11 mouse cellular contexts compared by ENCODE assay signal in the genomic region with DNA sequence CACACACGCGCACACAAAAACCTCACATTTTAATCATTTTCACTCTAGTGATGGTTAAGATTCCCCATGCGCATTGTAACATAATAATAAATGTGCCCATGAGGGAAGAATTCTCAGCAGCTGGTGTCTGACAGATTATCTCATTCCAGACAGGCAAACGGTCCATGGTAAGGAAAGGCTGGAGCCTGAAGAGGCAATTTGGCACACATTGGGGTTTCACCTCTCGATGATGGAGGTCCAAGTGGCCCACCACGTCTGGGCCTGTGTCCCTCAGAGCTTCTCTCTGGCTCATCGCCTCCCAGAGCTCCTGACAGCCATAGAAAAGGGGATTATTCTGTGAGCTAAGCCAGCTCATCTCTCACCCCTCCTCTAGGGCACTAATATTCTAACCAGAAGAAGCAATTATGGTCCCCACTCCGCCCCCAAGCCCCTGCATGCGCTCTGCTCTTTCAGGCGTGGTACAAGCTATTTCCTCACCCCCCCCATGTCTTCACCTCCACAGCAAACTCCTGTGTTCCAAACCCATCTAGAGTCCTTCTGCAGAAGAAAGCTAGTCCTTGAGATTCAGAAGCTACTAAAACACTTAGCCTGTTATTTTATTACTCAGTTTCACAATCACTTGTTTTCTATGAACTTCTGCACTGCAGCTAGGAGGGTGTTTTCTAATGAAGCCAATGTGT.
A peak's percentile ranks its signal among the peaks of the same experiment; 100 is the strongest.
DNase-seq lines count a peak whose midpoint lies in the region; ATAC-seq lines count a peak whose summit lies in the region.
"Had no signal": no experiment of that assay in that cellular context is flagged by ENCODE, and none has a peak within 500 bp of the region (broad histone marks: within the 10 kb centered on the region; RNA-seq: fewer than 3 reads in every experiment).

No protein-coding gene starts in this region.

- WGBS in forebrain, embryonic 16.5 days = 24% methylated on average over 10 of the region's 10 CpGs
- 23% methylated on average over 10 of the region's 10 CpGs for WGBS in midbrain, embryonic 11.5 days

- H3K4me2 ChIP-seq in forebrain, embryonic 16.5 days (ENCODE audit: low read length) = peak overlapping the region; percentile 27; the same call in 1 of the 2 replicates
- peak overlapping the region; percentile 2; the same call in 1 of the 2 replicates for H3K4me2 ChIP-seq in midbrain, embryonic 11.5 days
- H3K4me2 ChIP-seq: stomach, embryonic 15.5 days had no signal

- no peaks in the 10 kb centered on the region for H3K36me3 ChIP-seq in forebrain, embryonic 16.5 days (ENCODE audit: control insufficient read depth, insufficient read depth)
- no peaks in the 10 kb centered on the region for H3K36me3 ChIP-seq in midbrain, embryonic 11.5 days (ENCODE audit: control insufficient read depth, insufficient read depth, low read length)
- H3K36me3 ChIP-seq: stomach, embryonic 15.5 days had no signal

- intact Hi-C loops in left cerebral cortex, postnatal 10 days (cut with DNase I) = no loop called here
- intact Hi-C loops in left cerebral cortex, postnatal 25 days (cut with DNase I) = no loop called here

- H3K27me3 ChIP-seq in forebrain, embryonic 16.5 days (replicated peaks; ENCODE audit: control insufficient read depth, insufficient read depth, low read length) = no peaks in the 10 kb centered on the region
- H3K27me3 ChIP-seq in midbrain, embryonic 11.5 days (ENCODE audit: control insufficient read depth, insufficient read depth, low read length) = no peaks in the 10 kb centered on the region
- H3K27me3 ChIP-seq: stomach, embryonic 15.5 days had no signal

- peak; percentile 76 for ATAC-seq in forebrain, embryonic 16.5 days
- ATAC-seq in midbrain, embryonic 11.5 days (ENCODE audit: low FRiP score) = peak; percentile 60

- H3K4me3 ChIP-seq in forebrain, embryonic 16.5 days (replicated peaks; ENCODE audit: low read length) = no peak overlapping the region
- H3K4me3 ChIP-seq in midbrain, embryonic 11.5 days (ENCODE audit: low read depth, low read length) = no peak overlapping the region
- H3K4me3 ChIP-seq: stomach, embryonic 15.5 days had no signal

- H3K9ac ChIP-seq in forebrain, embryonic 16.5 days (replicated peaks; ENCODE audit: low read depth, low read length) = no peak overlapping the region
- H3K9ac ChIP-seq in midbrain, embryonic 11.5 days (ENCODE audit: low read length) = peak overlapping the region; percentile 54; the same call in 1 of the 2 replicates
- H3K9ac ChIP-seq: stomach, embryonic 15.5 days had no signal

- peak overlapping the region; percentile 80 for H3K27ac ChIP-seq in forebrain, embryonic 16.5 days (ENCODE audit: low read length)
- H3K27ac ChIP-seq in midbrain, embryonic 11.5 days (ENCODE audit: low read depth, low read length) = peak overlapping the region; percentile 82
- H3K27ac ChIP-seq: stomach, embryonic 15.5 days had no signal

- peak; percentile 9 to 12 for DNase-seq in layer of hippocampus, postnatal 14 days (ENCODE audit: low spot score in 2 of 2)
- DNase-seq in layer of hippocampus, adult 11-12 months (ENCODE audit: low spot score) = no peak
- peak; percentile 95 for DNase-seq in midbrain, embryonic 11.5 days (ENCODE audit: low spot score, missing footprints)
- peak; percentile 41 for DNase-seq in retina, postnatal 7 days (ENCODE audit: low read depth, low spot score)
- no peak for DNase-seq in left cerebral cortex, postnatal 10 days (ENCODE audit: extremely low spot score in 1 of 2, low spot score in 2 of 2)
- DNase-seq in left cerebral cortex, postnatal 25 days (ENCODE audit: low spot score in 2 of 2) = no peak
- DNase-seq in right cerebral cortex, postnatal 14 days = no peak
- DNase-seq: adrenal gland, postnatal 14 days; cerebellum, adult 8-10 months had no signal

- H3K9me3 ChIP-seq in forebrain, embryonic 16.5 days (ENCODE audit: control insufficient read depth, low read length) = no peaks in the 10 kb centered on the region
- no peaks in the 10 kb centered on the region for H3K9me3 ChIP-seq in midbrain, embryonic 11.5 days (ENCODE audit: control insufficient read depth, low read length)
- H3K9me3 ChIP-seq: stomach, embryonic 15.5 days had no signal

- peaks cover 19% of the 10 kb centered on the region for H3K4me1 ChIP-seq in forebrain, embryonic 16.5 days (replicated peaks; ENCODE audit: control insufficient read depth, insufficient read depth, low read length)
- peaks cover 18% of the 10 kb centered on the region for H3K4me1 ChIP-seq in midbrain, embryonic 11.5 days (ENCODE audit: control insufficient read depth, insufficient read depth, low read length)
- H3K4me1 ChIP-seq: stomach, embryonic 15.5 days had no signal

Comparison
In these comparisons a context has a peak if more than half of its experiments do, and no peak if none do; other contexts are left out.
1. DNase-seq: peak in layer of hippocampus, postnatal 14 days (2 of 2), midbrain, embryonic 11.5 days (single experiment) and retina, postnatal 7 days (single experiment); none in layer of hippocampus, adult 11-12 months (single experiment), left cerebral cortex, postnatal 10 days (0 of 2), left cerebral cortex, postnatal 25 days (0 of 2) and right cerebral cortex, postnatal 14 days (single experiment).